Mouse (Mus musculus) adrenal gland, adult 2 months (tissue): Measurements from ENCODE around the gene Gnat1. TPM values are rescaled to one million over a fixed set of nuclear protein-coding genes. Genes with fewer than 3 reads are reported as not detected.

ENCODE experiments used
- DNase-seq: peaks from one replicate; pipeline ENCODE4 v3.0.0; 2021
- long read RNA-seq: library from polyadenylated mRNA; stranded (forward); transcript quantifications from one replicate; pipeline ENCODE4 v2.0.0, GENCODE M21; 2021
- polyA plus RNA-seq: library from polyadenylated mRNA; depleted of rRNA; stranded (reverse); fragments of >200 nt; gene quantifications from 2 replicates; pipeline ENCODE4 v1.2.3, GENCODE M21; 2012; rRNA removed
- total RNA-seq, 2 experiments: library from RNA; stranded (reverse); gene quantifications; 2 replicates each; pipeline ENCODE4 v1.2.3; 2021

The Gnat1 gene
- total RNA-seq = under 1 TPM in 1 of 2 experiments, not detected in 1; 0.37 TPM
- polyA plus RNA-seq = 0.10 and 0.16 TPM in 2 replicates
- long read RNA-seq = 0 reads

GRCm38 (mm10) chr9:107679501-107679900 is at the start of gene Gnat1:
Gnat1 (minus strand) TSS chr9:107679712.
- DNase-seq = no peak

- DNase-seq = no peak
Measured at GRCm38 (mm10) chr9:107728919-107729670, 49.6 kb upstream of the Gnat1 start.

- no peak for DNase-seq
Measured at GRCm38 (mm10) chr9:107727041-107727440, 47.5 kb upstream of the Gnat1 start.

- peak; percentile 47 for DNase-seq
Measured at GRCm38 (mm10) chr9:107724796-107725195, 45.3 kb upstream of the Gnat1 start.

- DNase-seq = peak; percentile 82
Measured at GRCm38 (mm10) chr9:107723794-107724531, 44.5 kb upstream of the Gnat1 start.

- no peak for DNase-seq
Measured at GRCm38 (mm10) chr9:107723292-107723691, 43.8 kb upstream of the Gnat1 start.

- DNase-seq = no peak
Measured at GRCm38 (mm10) chr9:107718781-107719540, 39.4 kb upstream of the Gnat1 start.

GRCm38 (mm10) chr9:107716951-107717350 is 37.4 kb upstream of the Gnat1 start:
- DNase-seq = no peak

GRCm38 (mm10) chr9:107715632-107716031 is 36.1 kb upstream of the Gnat1 start:
- DNase-seq = no peak

GRCm38 (mm10) chr9:107714221-107714952 is 34.9 kb upstream of the Gnat1 start:
- peak; percentile 46 for DNase-seq

- peak; percentile 91 for DNase-seq
Measured at GRCm38 (mm10) chr9:107709697-107710483, 30.4 kb upstream of the Gnat1 start, which contains the start of gene Sema3f. Sema3f (minus strand) TSS chr9:107710475.

GRCm38 (mm10) chr9:107709096-107709696 is 29.7 kb upstream of the Gnat1 start:
- no peak for DNase-seq

- DNase-seq = no peak
Measured at GRCm38 (mm10) chr9:107708439-107709095, 29.1 kb upstream of the Gnat1 start.

GRCm38 (mm10) chr9:107707701-107708438 is 28.4 kb upstream of the Gnat1 start:
- DNase-seq = no peak

GRCm38 (mm10) chr9:107706781-107707211 is 27.3 kb upstream of the Gnat1 start:
- DNase-seq = no peak

- no peak for DNase-seq
Measured at GRCm38 (mm10) chr9:107703337-107704122, 24.0 kb upstream of the Gnat1 start.

GRCm38 (mm10) chr9:107702606-107703185 is 23.2 kb upstream of the Gnat1 start:
- no peak for DNase-seq

GRCm38 (mm10) chr9:107701594-107701993 is 22.1 kb upstream of the Gnat1 start:
- peak; percentile 90 for DNase-seq
